Mouse (Mus musculus) intestine, postnatal 0 days (tissue): Measurements from ENCODE around the gene Slc25a39. TPM values are rescaled to one million over a fixed set of nuclear protein-coding genes. Genes with fewer than 3 reads are reported as not detected.

ENCODE experiments used
- ATAC-seq: fragments of 200-750 bp; cut with Nextera tagmentation; 2 replicates; pipeline ENCODE4 v1.8.0; 2017; ENCODE audit warnings: mild to moderate bottlenecking, moderate TSS enrichment, moderate library complexity
- H3K27ac ChIP-seq: fragments of 300-500 bp; sonication (generic); 2 replicates; pipeline ENCODE4 v1.5.1; 2014; ENCODE audit warnings: mild to moderate bottlenecking, low read depth, low read length, moderate library complexity
- H3K27me3 ChIP-seq: fragments of 300-500 bp; sonication (generic); replicated peaks from 2 replicates; pipeline ENCODE4 v1.6.1; 2014; ENCODE audit warnings: low read length, mixed read lengths; ENCODE audit not compliant: control insufficient read depth, insufficient read depth
- H3K36me3 ChIP-seq: fragments of 300-500 bp; sonication (generic); 2 replicates; pipeline ENCODE4 v1.6.1; 2014; ENCODE audit warnings: mild to moderate bottlenecking, moderate library complexity; ENCODE audit not compliant: control insufficient read depth, insufficient read depth
- H3K4me1 ChIP-seq: fragments of 300-500 bp; sonication (generic); replicated peaks from 2 replicates; pipeline ENCODE4 v1.6.1; 2014; ENCODE audit warnings: antibody characterized with exemption, low read length, mixed read lengths; ENCODE audit not compliant: control insufficient read depth, insufficient read depth
- H3K4me2 ChIP-seq: fragments of 300-500 bp; sonication (generic); replicated peaks from 2 replicates; pipeline ENCODE4 v1.6.1; 2014; ENCODE audit warnings: low read depth, mild to moderate bottlenecking, moderate library complexity
- H3K4me3 ChIP-seq: fragments of 300-500 bp; sonication (generic); 2 replicates; pipeline ENCODE4 v1.5.1; 2014; ENCODE audit warnings: low read depth, low read length
- H3K9ac ChIP-seq: fragments of 300-500 bp; sonication (generic); 2 replicates; pipeline ENCODE4 v1.6.1; 2014; ENCODE audit warnings: mild to moderate bottlenecking, low read depth, low read length
- H3K9me3 ChIP-seq: fragments of 300-500 bp; sonication (generic); 2 replicates; pipeline ENCODE4 v1.6.1; 2016; ENCODE audit warnings: mixed run types; ENCODE audit not compliant: control insufficient read depth
- CTCF ChIP-seq: sonication (generic); IDR thresholded peaks from 2 replicates; pipeline ENCODE4 v1.5.1; 2016; ENCODE audit warnings: low read depth, mild to moderate bottlenecking, control low read depth, antibody characterized with exemption, moderate library complexity
- WGBS: fragments of 180-500 bp; shearing (Covaris S2); extraction: QIAGEN DNeasy Blood & Tissue Kit; methylation state at CpG from one replicate; pipeline ENCODE4 v1.1.7; 2014; 5-methylcytosine and 5-hydroxymethylcytosine counted together
- polyA plus RNA-seq: library from polyadenylated mRNA; unstranded; fragments of >200 nt; fragmentation: Nextera tagmentation; extraction: Ambion mirVana; gene quantifications from 2 replicates; pipeline ENCODE4 v1.2.1, GENCODE M21; 2015

Slc25a39 gene
- polyA plus RNA-seq, 1 experiment from 2014 or later = 296 TPM

DNA sequence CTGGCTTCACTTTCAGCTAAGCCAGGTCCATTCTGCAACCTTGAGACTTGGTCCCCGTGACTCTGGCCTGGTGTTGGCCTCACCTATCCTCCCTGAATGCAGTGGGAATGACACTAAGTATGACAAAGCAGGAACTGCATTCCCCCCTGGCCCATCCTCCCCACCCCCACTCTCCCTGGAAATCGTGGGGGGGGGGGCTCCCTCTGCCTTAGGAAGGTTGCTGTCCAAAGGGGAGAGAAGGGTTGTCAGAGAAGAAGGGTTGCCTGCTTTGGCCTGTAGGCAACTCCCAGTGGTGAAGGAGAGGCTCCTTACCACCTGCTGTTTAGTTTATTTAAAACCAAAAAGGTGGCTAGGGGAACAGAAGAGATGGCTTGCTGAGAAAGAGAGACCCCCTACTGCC lies 34.1 kb downstream of the Slc25a39 start:
- no peaks in the 10 kb centered on the region for H3K27me3 ChIP-seq
- no peak for TF ChIP-seq CTCF

DNA sequence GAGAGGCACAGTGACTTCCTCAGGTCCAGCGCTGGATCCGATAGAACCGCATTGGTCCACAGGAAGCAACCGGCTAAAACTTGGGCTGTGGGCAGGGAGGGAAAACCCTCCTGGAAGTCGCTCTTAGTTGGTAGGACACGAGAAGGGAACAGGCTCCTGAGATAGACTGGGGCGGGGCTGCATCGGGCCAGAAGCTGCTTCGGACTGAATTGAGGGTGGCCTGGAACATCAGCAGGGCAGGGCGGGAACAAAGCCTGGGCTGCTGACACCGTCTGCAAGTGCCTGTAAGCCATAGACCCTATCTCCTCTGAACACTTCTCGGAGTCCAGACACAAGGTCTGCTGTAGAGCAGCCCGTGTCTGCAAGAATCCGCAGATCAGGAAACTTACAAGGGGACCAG lies 34.8 kb downstream of the Slc25a39 start:
- no peak for ATAC-seq
- no peak overlapping the region for H3K27ac ChIP-seq

More for the DNA sequence above, 34.1 kb downstream of the Slc25a39 start:
- H3K36me3 ChIP-seq = no peaks in the 10 kb centered on the region
- H3K4me2 ChIP-seq = no peak overlapping the region
- no peak overlapping the region for H3K9ac ChIP-seq
- H3K9me3 ChIP-seq = no peaks in the 10 kb centered on the region
- 30% methylated on average over 2 of the region's 2 CpGs for WGBS
- ATAC-seq = no peak
- no peak overlapping the region for H3K4me3 ChIP-seq
- H3K4me1 ChIP-seq = peaks cover 5% of the 10 kb centered on the region; the same call in 1 of the 2 replicates
- H3K27ac ChIP-seq = no peak overlapping the region

GRCm38 (mm10) chr11:102371926-102372685 lies 35.6 kb downstream of the Slc25a39 start:
- H3K36me3 ChIP-seq = no peaks in the 10 kb centered on the region
- no peak for ATAC-seq
- no peak overlapping the region for H3K27ac ChIP-seq
- H3K27me3 ChIP-seq = no peaks in the 10 kb centered on the region
- no peaks in the 10 kb centered on the region for H3K9me3 ChIP-seq
- TF ChIP-seq CTCF = no peak
- 84% methylated on average over 12 of the region's 12 CpGs for WGBS
- H3K4me3 ChIP-seq = no peak overlapping the region
- H3K4me1 ChIP-seq = peaks cover 5% of the 10 kb centered on the region; the same call in 1 of the 2 replicates
- no peak overlapping the region for H3K9ac ChIP-seq
- H3K4me2 ChIP-seq = no peak overlapping the region

More for the DNA sequence above, 34.8 kb downstream of the Slc25a39 start:
- H3K36me3 ChIP-seq = no peaks in the 10 kb centered on the region
- 46% methylated on average over 14 of the region's 14 CpGs for WGBS
- TF ChIP-seq CTCF = no peak
- no peak overlapping the region for H3K4me2 ChIP-seq
- H3K4me3 ChIP-seq = no peak overlapping the region
- H3K27me3 ChIP-seq = no peaks in the 10 kb centered on the region
- H3K9me3 ChIP-seq = no peaks in the 10 kb centered on the region
- peaks cover 5% of the 10 kb centered on the region; the same call in 1 of the 2 replicates for H3K4me1 ChIP-seq
- no peak overlapping the region for H3K9ac ChIP-seq

DNA sequence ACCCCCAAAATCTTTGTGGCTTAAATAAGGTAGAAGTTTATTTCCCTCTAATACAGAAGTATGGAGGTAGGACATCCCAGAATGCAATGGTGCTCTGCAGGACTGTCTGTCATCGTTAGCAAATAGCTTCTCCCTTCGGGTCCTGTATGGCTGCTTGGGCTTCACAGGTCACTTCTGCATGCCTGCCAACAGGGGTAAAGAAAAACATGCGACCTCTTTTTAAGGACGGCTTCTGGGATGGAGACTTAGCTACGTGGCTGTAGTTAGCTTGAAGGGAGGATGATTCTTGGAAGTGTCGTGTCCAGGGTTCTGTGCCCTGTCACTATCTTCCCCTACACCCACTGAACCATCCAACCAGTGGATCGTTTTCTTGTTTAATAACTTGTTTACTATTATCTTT lies 37.5 kb downstream of the Slc25a39 start:
- WGBS = 44% methylated on average over 7 of the region's 7 CpGs
- ATAC-seq = no peak
- Histone ChIP-seq H3K9ac (no peak overlapping the region), H3K4me3 (no peak overlapping the region), H3K9me3 (no peaks in the 10 kb centered on the region), H3K36me3 (no peaks in the 10 kb centered on the region), H3K4me1 (0 out of 2 replicates have a peak, but pooled peaks cover 1% of the 10 kb centered on the region), H3K4me2 (no peak overlapping the region), H3K27me3 (0 out of 2 replicates have a peak, but pooled peaks cover 2% of the 10 kb centered on the region), H3K27ac (no peak overlapping the region)
- no peak for TF ChIP-seq CTCF

DNA sequence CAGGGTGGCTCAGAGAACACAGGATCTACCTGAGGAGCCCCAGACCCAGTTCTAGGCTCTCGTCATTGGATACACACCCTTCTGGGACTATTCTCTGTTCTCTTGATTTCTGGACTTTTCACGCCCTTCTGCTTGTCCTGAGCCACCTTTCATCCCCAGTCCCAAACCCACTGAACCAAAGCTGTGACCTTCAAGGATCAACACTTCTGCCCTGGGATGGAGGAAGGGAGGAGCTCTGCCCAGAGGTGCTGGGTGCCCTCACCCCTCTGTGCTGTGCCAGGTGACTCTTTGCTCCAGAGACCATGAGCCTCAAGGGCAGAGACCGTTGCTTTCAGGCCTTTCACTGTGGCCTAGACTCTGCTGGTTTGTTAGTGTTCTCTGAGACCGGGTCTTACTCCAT lies 38.5 kb downstream of the Slc25a39 start:
- Histone ChIP-seq H3K27me3 (0 out of 2 replicates have a peak, but pooled peaks cover 2% of the 10 kb centered on the region), H3K36me3 (no peaks in the 10 kb centered on the region), H3K4me3 (no peak overlapping the region), H3K4me2 (no peak overlapping the region), H3K4me1 (no peaks in the 10 kb centered on the region), H3K9me3 (no peaks in the 10 kb centered on the region), H3K9ac (no peak overlapping the region), H3K27ac (no peak overlapping the region)
- no peak for ATAC-seq
- no peak for TF ChIP-seq CTCF
- WGBS = 67% methylated on average over 4 of the region's 4 CpGs

GRCm38 (mm10) chr11:102368347-102368746 lies 39.4 kb downstream of the Slc25a39 start:
- Histone ChIP-seq H3K27me3 (0 out of 2 replicates have a peak, but pooled peaks cover 2% of the 10 kb centered on the region), H3K27ac (no peak overlapping the region), H3K4me3 (no peak overlapping the region), H3K4me1 (no peaks in the 10 kb centered on the region), H3K4me2 (no peak overlapping the region), H3K36me3 (no peaks in the 10 kb centered on the region), H3K9me3 (no peaks in the 10 kb centered on the region), H3K9ac (no peak overlapping the region)
- no peak for ATAC-seq
- no peak for TF ChIP-seq CTCF
- WGBS = 85% methylated on average over 5 of the region's 5 CpGs
